Mouse (Mus musculus): ENCODE results near the gene Ncbp2.

DNA sequence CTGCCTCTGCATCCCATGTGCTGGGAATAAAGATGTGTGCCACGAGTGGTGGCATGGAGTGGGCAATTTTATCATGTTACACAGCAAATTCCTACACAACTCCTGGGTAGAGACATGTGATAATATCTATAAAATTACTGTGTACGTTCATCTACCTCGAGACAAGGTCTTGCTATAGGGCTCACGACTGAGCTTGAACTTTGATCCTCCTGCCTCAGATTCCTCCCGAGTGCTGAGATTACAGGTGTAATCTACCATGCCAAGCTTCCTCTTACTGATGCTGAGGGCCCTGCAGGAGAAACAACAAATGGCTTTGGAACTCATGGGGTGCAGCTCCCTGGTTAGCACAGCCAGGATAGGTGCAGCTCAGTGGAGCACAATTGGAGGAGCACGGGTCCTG lies 23.9 kb upstream of the Ncbp2 start:
- TF ChIP-seq CTCF (IDR thresholded peaks at IDR 0.05; ENCODE audit: extremely low read depth, insufficient read depth, insufficient read length, insufficient replicate concordance) (no peak), POLR2A (IDR thresholded peaks at IDR 0.05; ENCODE audit: low read depth, low read length) (no peak)
